Mouse (Mus musculus) limb, embryonic 15.5 days (tissue): Measurements from ENCODE around the gene Carmil3. TPM values are rescaled to one million over a fixed set of nuclear protein-coding genes. Genes with fewer than 3 reads are reported as not detected.

Experiments used
- ATAC-seq: fragments of 200-750 bp; cut with Nextera tagmentation; 2 replicates; pipeline ENCODE4 v1.8.0; 2017; ENCODE audit warnings: low read depth, moderate TSS enrichment; ENCODE audit not compliant: insufficient number of reproducible peaks, low FRiP score, low TSS enrichment
- H3K27ac ChIP-seq: fragments of 300-500 bp; sonication (generic); 2 replicates; pipeline ENCODE4 v1.5.1; 2015; ENCODE audit warnings: moderate library complexity, mild to moderate bottlenecking, inconsistent platforms
- H3K27me3 ChIP-seq: fragments of 300-500 bp; sonication (generic); 2 replicates; pipeline ENCODE4 v1.6.1; 2015; ENCODE audit warnings: inconsistent platforms
- H3K36me3 ChIP-seq: fragments of 300-500 bp; sonication (generic); 2 replicates; pipeline ENCODE4 v1.6.1; 2015; ENCODE audit warnings: inconsistent platforms
- H3K4me1 ChIP-seq: fragments of 300-500 bp; sonication (generic); 2 replicates; pipeline ENCODE4 v1.6.1; 2015; ENCODE audit warnings: inconsistent platforms
- H3K4me2 ChIP-seq: fragments of 300-500 bp; sonication (generic); 2 replicates; pipeline ENCODE4 v1.6.1; 2015; ENCODE audit warnings: mild to moderate bottlenecking, inconsistent platforms
- H3K4me3 ChIP-seq: fragments of 300-500 bp; sonication (generic); 2 replicates; pipeline ENCODE4 v1.5.1; 2015; ENCODE audit warnings: mild to moderate bottlenecking, inconsistent platforms
- H3K9ac ChIP-seq: fragments of 300-500 bp; sonication (generic); 2 replicates; pipeline ENCODE4 v1.6.1; 2015; ENCODE audit warnings: inconsistent platforms
- H3K9me3 ChIP-seq: fragments of 300-500 bp; sonication (generic); 2 replicates; pipeline ENCODE4 v1.6.1; 2016; ENCODE audit warnings: inconsistent platforms
- WGBS: fragments of 180-500 bp; shearing (Covaris S2); methylation state at CpG from one replicate; pipeline ENCODE4 v1.1.7; 2015; 5-methylcytosine and 5-hydroxymethylcytosine counted together
- polyA plus RNA-seq: library from polyadenylated mRNA; unstranded; fragments of >200 nt; fragmentation: Nextera tagmentation; extraction: Ambion mirVana; gene quantifications from 2 replicates; pipeline ENCODE4 v1.2.1, GENCODE M21; 2015

The Carmil3 gene
- polyA plus RNA-seq, 1 experiment from 2014 or later, result 2.4 TPM

DNA sequence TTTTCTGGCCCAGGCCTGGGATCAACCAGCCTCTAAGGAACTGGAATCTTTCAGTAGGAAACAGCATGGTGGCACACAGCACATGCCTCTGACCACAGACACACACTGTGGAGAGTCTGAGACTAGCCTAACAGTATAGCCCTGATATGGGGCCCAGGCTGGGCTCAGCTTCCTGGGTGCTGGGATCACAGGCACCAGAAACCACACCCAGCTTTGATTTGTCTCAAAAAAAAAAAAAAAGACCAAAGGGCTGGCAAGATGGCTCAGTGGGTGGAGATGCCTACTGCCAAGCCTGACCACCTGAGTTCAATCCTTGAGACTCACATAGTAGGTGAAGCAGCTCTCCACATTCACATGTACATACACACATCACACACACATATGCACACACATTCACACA is 64.2 kb downstream of the Carmil3 start:
- Histone ChIP-seq H3K4me2 (no peak overlapping the region), H3K27me3 (no peaks in the 10 kb centered on the region), H3K27ac (no peak overlapping the region), H3K4me1 (0 out of 2 replicates have a peak, but pooled peaks cover 4% of the 10 kb centered on the region), H3K36me3 (peaks cover 5% of the 10 kb centered on the region; the same call in 1 of the 2 replicates), H3K9me3 (no peaks in the 10 kb centered on the region), H3K9ac (no peak overlapping the region), H3K4me3 (no peak overlapping the region)
- no peak for ATAC-seq

DNA sequence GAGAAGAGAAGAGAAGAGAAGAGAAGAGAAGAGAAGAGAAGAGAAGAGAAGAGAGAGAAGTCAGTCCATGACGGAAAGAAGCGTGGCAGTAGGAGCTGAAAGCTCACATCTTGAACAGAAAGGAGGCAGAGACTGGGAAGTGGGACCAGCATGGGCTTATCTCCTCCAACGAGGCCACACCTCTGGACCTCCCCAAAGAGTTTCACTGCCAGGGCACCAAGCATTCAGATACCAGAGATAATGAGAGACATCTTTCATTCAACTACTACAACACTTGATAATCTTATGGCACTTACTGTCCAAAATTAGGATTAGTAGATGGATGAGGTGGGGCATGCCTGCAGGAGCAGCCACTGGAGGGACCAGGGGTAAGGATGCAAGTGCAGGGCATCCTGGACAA is 65.3 kb downstream of the Carmil3 start:
- Histone ChIP-seq H3K36me3 (no peaks in the 10 kb centered on the region), H3K9me3 (no peaks in the 10 kb centered on the region), H3K27ac (no peak overlapping the region), H3K4me3 (no peak overlapping the region), H3K9ac (no peak overlapping the region), H3K4me2 (no peak overlapping the region), H3K27me3 (no peaks in the 10 kb centered on the region), H3K4me1 (peaks cover 4% of the 10 kb centered on the region; the same call in 1 of the 2 replicates)
- ATAC-seq, result no peak
- 65% methylated on average over 3 of the region's 3 CpGs for WGBS

DNA sequence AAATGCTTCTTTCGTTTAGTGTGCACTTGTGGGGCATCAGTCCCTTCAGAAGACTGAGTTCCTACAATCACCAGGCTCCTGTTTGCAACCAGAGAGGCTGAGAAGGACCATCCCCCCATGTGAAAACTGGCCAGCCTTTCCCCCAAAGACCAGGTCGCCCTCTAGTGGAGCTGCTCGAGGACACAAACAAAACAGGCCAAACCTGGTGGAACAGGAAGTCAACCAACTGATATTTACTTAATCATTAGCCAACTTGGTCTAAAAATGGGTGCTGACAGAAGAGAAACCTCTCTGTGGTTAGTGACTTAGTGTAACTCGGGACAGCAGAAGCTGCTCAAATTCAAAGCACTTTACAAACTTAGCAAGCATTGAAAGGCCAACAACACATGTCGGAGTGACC is 66.6 kb downstream of the Carmil3 start:
- Histone ChIP-seq H3K27ac (no peak overlapping the region), H3K9me3 (no peaks in the 10 kb centered on the region), H3K4me1 (peaks cover 15% of the 10 kb centered on the region), H3K4me3 (no peak overlapping the region), H3K9ac (no peak overlapping the region), H3K36me3 (no peaks in the 10 kb centered on the region), H3K27me3 (no peaks in the 10 kb centered on the region), H3K4me2 (no peak overlapping the region)
- WGBS, result 26% methylated on average over 5 of the region's 5 CpGs
- no peak for ATAC-seq

DNA sequence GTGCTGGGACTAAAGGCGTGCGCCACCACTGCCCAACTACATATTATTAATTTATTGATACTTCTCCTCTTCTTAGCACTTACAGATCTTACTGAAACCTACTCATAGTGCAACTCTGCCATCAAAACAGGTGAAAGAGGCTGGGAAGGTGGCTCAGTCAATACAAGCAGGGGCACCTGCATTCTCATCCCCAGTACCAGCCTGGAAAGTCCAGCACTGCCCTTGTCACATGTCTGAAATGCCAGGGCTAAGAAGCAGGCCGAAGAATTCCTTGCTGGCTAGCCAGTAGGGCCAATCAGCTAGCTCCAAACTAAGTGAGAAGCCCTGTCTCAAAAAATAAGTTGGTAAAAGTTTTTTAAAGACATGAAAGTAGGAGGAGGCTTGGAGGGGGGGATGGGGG is 67.1 kb downstream of the Carmil3 start:
- Histone ChIP-seq H3K36me3 (no peaks in the 10 kb centered on the region), H3K9me3 (no peaks in the 10 kb centered on the region), H3K4me2 (no peak overlapping the region), H3K9ac (no peak overlapping the region), H3K4me1 (peaks cover 18% of the 10 kb centered on the region), H3K27me3 (no peaks in the 10 kb centered on the region), H3K27ac (no peak overlapping the region), H3K4me3 (no peak overlapping the region)
- ATAC-seq, result no peak
- 86% methylated on average over 3 of the region's 3 CpGs for WGBS

Other genes with a start within 250 kb of the Carmil3 start
- gene Dhrs4, start 11.9 kb upstream of the Carmil3 start, polyA plus RNA-seq, result 70.3 and 76.2 TPM in 2 replicates
- gene Cpne6, start 19.8 kb downstream of the Carmil3 start, polyA plus RNA-seq, result 0.36 and 0.54 TPM in 2 replicates
- not detected in 2 replicates for gene Nrl, start 34.3 kb downstream of the Carmil3 start, polyA plus RNA-seq
- 32.4 and 34.3 TPM in 2 replicates for gene Pck2, start 49.6 kb downstream of the Carmil3 start, polyA plus RNA-seq
- gene Dcaf11, start 69.4 kb downstream of the Carmil3 start, polyA plus RNA-seq, result 50.0 and 50.1 TPM in 2 replicates
- 1.3 and 1.4 TPM in 2 replicates for gene A730061H03Rik, start 69.8 kb downstream of the Carmil3 start, polyA plus RNA-seq
- gene Fitm1, start 85.0 kb downstream of the Carmil3 start, polyA plus RNA-seq, result 17.3 and 44.6 TPM in 2 replicates
- 141 and 148 TPM in 2 replicates for gene Psme1, start 87.5 kb downstream of the Carmil3 start, polyA plus RNA-seq
- 12.6 and 16.2 TPM in 2 replicates for gene Emc9, start 94.7 kb downstream of the Carmil3 start, polyA plus RNA-seq
- 239 and 241 TPM in 2 replicates for gene Psme2, start 100.5 kb downstream of the Carmil3 start, polyA plus RNA-seq
- 20.0 and 20.6 TPM in 2 replicates for gene Rnf31, start 101.1 kb downstream of the Carmil3 start, polyA plus RNA-seq
- 13.2 and 13.7 TPM in 2 replicates for gene Irf9, start 112.9 kb downstream of the Carmil3 start, polyA plus RNA-seq
- gene Rec8, start 127.4 kb downstream of the Carmil3 start, polyA plus RNA-seq, result 3.3 TPM in 2 replicates
- 107 and 125 TPM in 2 replicates for gene Ipo4, start 145.3 kb downstream of the Carmil3 start, polyA plus RNA-seq
- gene Gm49378, start 147.2 kb downstream of the Carmil3 start, polyA plus RNA-seq, result 1.5 and 1.6 TPM in 2 replicates
- 115 and 124 TPM in 2 replicates for gene Tm9sf1, start 153.2 kb downstream of the Carmil3 start, polyA plus RNA-seq
- gene Tssk4, start 159.5 kb downstream of the Carmil3 start, polyA plus RNA-seq, result 1.0 and 1.1 TPM in 2 replicates
- gene Mdp1, start 169.9 kb downstream of the Carmil3 start, polyA plus RNA-seq, result 56.0 and 58.7 TPM in 2 replicates
- 61.0 and 61.1 TPM in 2 replicates for gene Gmpr2, start 181.3 kb downstream of the Carmil3 start, polyA plus RNA-seq
- 536 and 558 TPM in 2 replicates for gene Nedd8, start 181.5 kb downstream of the Carmil3 start, polyA plus RNA-seq
- gene Tinf2, start 191.2 kb downstream of the Carmil3 start, polyA plus RNA-seq, result 31.5 and 33.3 TPM in 2 replicates
- gene Tgm1, start 223.3 kb downstream of the Carmil3 start, polyA plus RNA-seq, result 47.8 and 48.0 TPM in 2 replicates
- gene Rabggta, start 231.6 kb downstream of the Carmil3 start, polyA plus RNA-seq, result 29.4 and 31.3 TPM in 2 replicates